Mouse (Mus musculus) intestine, embryonic 15.5 days (tissue): Measurements from ENCODE around the gene Smoc1. TPM values are rescaled to one million over a fixed set of nuclear protein-coding genes. Genes with fewer than 3 reads are reported as not detected.

Experiments
- ATAC-seq: fragments of 200-750 bp; cut with Nextera tagmentation; 2 replicates; pipeline ENCODE4 v1.8.0; 2017; ENCODE audit warnings: moderate TSS enrichment, moderate library complexity
- H3K27ac ChIP-seq: fragments of 300-500 bp; sonication (generic); 2 replicates; pipeline ENCODE4 v1.5.1; 2015; ENCODE audit warnings: mild to moderate bottlenecking, inconsistent platforms
- H3K27me3 ChIP-seq: fragments of 300-500 bp; sonication (generic); replicated peaks from 2 replicates; pipeline ENCODE4 v1.6.1; 2015; ENCODE audit warnings: inconsistent platforms
- H3K36me3 ChIP-seq: fragments of 300-500 bp; sonication (generic); 2 replicates; pipeline ENCODE4 v1.6.1; 2015; ENCODE audit warnings: inconsistent platforms
- H3K4me1 ChIP-seq: fragments of 300-500 bp; sonication (generic); replicated peaks from 2 replicates; pipeline ENCODE4 v1.6.1; 2015; ENCODE audit warnings: inconsistent platforms
- H3K4me2 ChIP-seq: fragments of 300-500 bp; sonication (generic); replicated peaks from 2 replicates; pipeline ENCODE4 v1.6.1; 2015; ENCODE audit warnings: mild to moderate bottlenecking, inconsistent platforms
- H3K4me3 ChIP-seq: fragments of 300-500 bp; sonication (generic); replicated peaks from 2 replicates; pipeline ENCODE4 v1.5.1; 2015; ENCODE audit warnings: inconsistent platforms
- H3K9ac ChIP-seq: fragments of 300-500 bp; sonication (generic); 2 replicates; pipeline ENCODE4 v1.6.1; 2015; ENCODE audit warnings: inconsistent platforms
- H3K9me3 ChIP-seq: fragments of 300-500 bp; sonication (generic); 2 replicates; pipeline ENCODE4 v1.6.1; 2016; ENCODE audit warnings: inconsistent platforms
- WGBS: fragments of 180-500 bp; shearing (Covaris S2); methylation state at CpG from one replicate; pipeline ENCODE4 v1.1.7; 2015; 5-methylcytosine and 5-hydroxymethylcytosine counted together
- polyA plus RNA-seq: library from polyadenylated mRNA; unstranded; fragments of >200 nt; fragmentation: Nextera tagmentation; extraction: Ambion mirVana; gene quantifications from 2 replicates; pipeline ENCODE4 v1.2.1, GENCODE M21; 2015

The Smoc1 gene
- polyA plus RNA-seq: 8.1 and 9.6 TPM in 2 replicates

DNA sequence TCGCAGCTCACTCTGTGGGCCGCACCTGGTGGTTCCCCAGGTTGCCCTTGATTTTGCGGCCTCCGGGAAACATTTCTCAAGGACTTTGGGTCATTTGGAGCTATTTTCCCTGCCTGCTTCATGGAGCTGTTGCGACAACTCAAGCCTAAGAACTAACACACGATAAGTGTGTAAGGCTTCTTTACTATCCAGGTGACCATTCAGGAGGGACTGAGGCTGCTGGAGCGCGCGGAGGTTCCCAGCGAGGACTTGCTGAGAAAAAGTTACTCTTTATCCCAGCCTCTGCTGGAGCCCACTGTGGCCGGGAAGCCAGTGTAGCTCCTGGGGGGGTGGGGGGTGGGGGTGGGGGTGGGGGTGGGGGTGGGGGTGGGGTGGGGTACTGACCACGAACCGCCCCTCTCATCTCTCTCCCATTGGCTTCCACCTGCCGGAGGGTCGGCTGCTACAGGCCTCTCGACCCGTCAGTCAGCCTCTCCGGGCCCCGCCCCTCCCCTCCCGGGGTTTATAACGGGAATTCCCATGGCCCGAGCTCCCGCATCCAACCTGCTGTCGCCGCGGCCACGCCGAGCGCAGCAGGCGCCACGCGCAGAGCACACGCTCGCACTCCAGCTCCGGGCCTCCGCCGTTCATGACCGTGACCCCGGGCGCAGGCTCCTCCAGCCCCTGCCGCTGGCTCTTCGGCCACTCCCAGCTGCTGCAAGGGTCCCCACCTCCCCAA, at the start of gene Smoc1:
TSS of gene Smoc1 (plus strand) at position 532 of the 718 bp plus-strand sequence.
- ATAC-seq: peak; percentile 94
- Histone ChIP-seq H3K27ac (no peak within 1 kb of the TSS), H3K36me3 (no peaks in the 10 kb centered on the region), H3K4me1 (peaks cover 9% of the 10 kb centered on the region), H3K4me2 (peak within 1 kb of the TSS; percentile 97), H3K27me3 (peaks cover 19% of the 10 kb centered on the region), H3K4me3 (peak within 1 kb of the TSS; percentile 55), H3K9ac (peak within 1 kb of the TSS; percentile 47), H3K9me3 (no peaks in the 10 kb centered on the region)
- WGBS: 4% methylated on average over 40 of the region's 42 CpGs

- no peak for ATAC-seq
- WGBS: under 1% methylated on average over 7 of the region's 7 CpGs
- H3K4me1 ChIP-seq: no peaks in the 10 kb centered on the region
- H3K27me3 ChIP-seq: no peaks in the 10 kb centered on the region
- no peak overlapping the region for H3K4me2 ChIP-seq
- H3K4me3 ChIP-seq: no peak overlapping the region
- no peak overlapping the region for H3K9ac ChIP-seq
- H3K27ac ChIP-seq: no peak overlapping the region
- H3K9me3 ChIP-seq: no peaks in the 10 kb centered on the region
- H3K36me3 ChIP-seq: no peaks in the 10 kb centered on the region
Observed at GRCm38 (mm10) chr12:80982326-80982725, 44.3 kb upstream of the Smoc1 start.

DNA sequence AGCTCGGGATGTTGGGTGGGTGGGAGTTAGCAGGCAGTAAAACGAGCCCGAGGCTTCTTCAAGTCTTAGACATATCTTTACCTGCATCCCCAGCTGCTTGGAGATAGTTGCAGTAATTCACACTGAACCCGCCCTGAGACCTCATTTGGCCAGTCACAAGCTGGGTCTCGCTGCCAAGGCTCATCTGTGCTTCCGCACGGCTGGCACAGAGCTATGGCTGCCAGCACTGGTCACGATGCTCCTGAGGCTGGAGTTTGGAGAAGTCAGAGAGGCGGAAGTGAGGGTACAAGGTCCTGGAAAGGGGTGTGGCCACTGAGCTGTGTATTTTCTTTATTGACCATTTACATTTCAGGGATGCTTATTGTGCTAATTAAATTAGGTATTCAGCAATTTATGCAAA, 42.9 kb upstream of the Smoc1 start:
- Histone ChIP-seq H3K9ac (no peak overlapping the region), H3K4me3 (no peak overlapping the region), H3K4me2 (no peak overlapping the region), H3K4me1 (no peaks in the 10 kb centered on the region), H3K9me3 (no peaks in the 10 kb centered on the region), H3K36me3 (no peaks in the 10 kb centered on the region), H3K27ac (no peak overlapping the region), H3K27me3 (no peaks in the 10 kb centered on the region)
- ATAC-seq: no peak
- WGBS: 71% methylated on average over 9 of the region's 9 CpGs

DNA sequence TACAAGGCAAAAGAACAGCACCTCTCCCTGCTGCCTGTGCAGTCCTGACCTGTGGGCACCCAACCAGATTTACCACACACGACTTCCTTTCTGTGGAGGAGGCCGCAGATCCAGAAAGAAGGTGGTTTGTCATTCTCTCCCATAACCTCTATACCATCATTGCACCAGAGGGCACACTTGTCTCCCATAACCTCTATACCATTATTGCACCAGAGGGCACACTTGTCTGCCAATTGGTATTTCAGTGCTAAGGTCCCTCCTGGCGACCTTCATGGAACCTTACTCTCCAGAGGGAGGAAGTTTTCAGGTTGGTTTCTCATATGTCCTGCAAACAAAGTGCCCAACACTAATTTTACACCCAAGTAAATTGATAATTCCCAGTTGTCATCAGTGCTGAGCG, 40.0 kb upstream of the Smoc1 start:
- no peaks in the 10 kb centered on the region for H3K4me1 ChIP-seq
- no peaks in the 10 kb centered on the region for H3K36me3 ChIP-seq
- no peaks in the 10 kb centered on the region for H3K27me3 ChIP-seq
- WGBS: 81% methylated on average over 4 of the region's 4 CpGs
- H3K4me2 ChIP-seq: no peak overlapping the region
- no peak for ATAC-seq
- no peak overlapping the region for H3K4me3 ChIP-seq
- no peaks in the 10 kb centered on the region for H3K9me3 ChIP-seq
- H3K27ac ChIP-seq: no peak overlapping the region
- H3K9ac ChIP-seq: no peak overlapping the region

DNA sequence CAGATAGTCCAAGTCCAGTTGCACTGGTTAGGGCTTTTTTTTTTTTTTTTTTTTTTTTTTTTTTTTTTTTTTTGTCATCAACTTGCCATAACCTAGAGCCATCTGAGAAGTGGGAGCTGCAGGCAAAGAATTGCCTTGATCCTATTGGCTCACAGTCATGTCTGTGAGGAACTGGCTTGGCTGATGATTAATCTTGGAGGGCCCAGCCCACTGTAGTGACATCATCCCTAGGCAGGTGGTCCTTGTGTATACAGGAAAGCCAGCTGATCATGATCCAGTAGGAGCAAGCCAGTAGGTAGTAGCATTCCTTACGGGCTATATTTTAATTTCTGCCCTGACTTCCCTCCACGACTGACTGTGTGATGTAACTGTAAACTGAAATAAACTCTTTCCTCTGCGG, 38.3 kb upstream of the Smoc1 start:
- H3K27ac ChIP-seq: no peak overlapping the region
- 75% methylated on average over 3 of the region's 3 CpGs for WGBS
- H3K4me3 ChIP-seq: no peak overlapping the region
- ATAC-seq: no peak
- H3K4me2 ChIP-seq: no peak overlapping the region
- H3K36me3 ChIP-seq: no peaks in the 10 kb centered on the region
- no peaks in the 10 kb centered on the region for H3K9me3 ChIP-seq
- no peak overlapping the region for H3K9ac ChIP-seq
- H3K4me1 ChIP-seq: no peaks in the 10 kb centered on the region
- H3K27me3 ChIP-seq: no peaks in the 10 kb centered on the region

- no peak for ATAC-seq
- H3K4me2 ChIP-seq: no peak overlapping the region
Observed at GRCm38 (mm10) chr12:80990901-80991445, 35.6 kb upstream of the Smoc1 start.

DNA sequence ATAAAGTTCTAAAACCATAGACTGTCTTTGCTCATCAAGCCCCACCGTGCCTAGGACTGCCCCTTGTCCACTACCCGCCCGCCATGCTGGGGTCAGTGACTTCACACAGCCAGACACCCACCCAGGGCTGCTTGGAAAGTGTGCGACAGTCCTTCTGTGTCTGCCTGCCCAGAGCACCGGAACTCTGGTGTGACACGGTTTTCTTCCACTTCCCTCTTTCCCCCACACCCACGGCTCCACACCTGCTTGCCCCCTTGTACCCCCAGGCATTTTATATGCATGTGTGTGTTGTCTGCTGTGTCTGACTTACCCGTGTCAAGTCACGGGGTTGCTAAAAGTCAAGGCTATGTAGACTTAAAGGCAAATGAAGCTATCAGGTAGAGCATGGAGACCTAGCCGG, 34.8 kb upstream of the Smoc1 start:
- Histone ChIP-seq H3K27me3 (no peaks in the 10 kb centered on the region), H3K4me3 (no peak overlapping the region), H3K9ac (no peak overlapping the region), H3K9me3 (no peaks in the 10 kb centered on the region), H3K27ac (no peak overlapping the region), H3K36me3 (no peaks in the 10 kb centered on the region), H3K4me2 (no peak overlapping the region), H3K4me1 (no peaks in the 10 kb centered on the region)
- ATAC-seq: no peak
- WGBS: 82% methylated on average over 10 of the region's 10 CpGs

More at GRCm38 (mm10) chr12:80990901-80991445, 35.6 kb upstream of the Smoc1 start:
- Histone ChIP-seq H3K27ac (no peak overlapping the region), H3K9ac (no peak overlapping the region), H3K9me3 (no peaks in the 10 kb centered on the region), H3K27me3 (no peaks in the 10 kb centered on the region), H3K4me1 (no peaks in the 10 kb centered on the region), H3K36me3 (no peaks in the 10 kb centered on the region), H3K4me3 (no peak overlapping the region)
- 84% methylated on average over 13 of the region's 13 CpGs for WGBS

GRCm38 (mm10) chr12:80992540-80993122, 34.0 kb upstream of the Smoc1 start:
- no peak for ATAC-seq
- WGBS: 86% methylated on average over 8 of the region's 8 CpGs

DNA sequence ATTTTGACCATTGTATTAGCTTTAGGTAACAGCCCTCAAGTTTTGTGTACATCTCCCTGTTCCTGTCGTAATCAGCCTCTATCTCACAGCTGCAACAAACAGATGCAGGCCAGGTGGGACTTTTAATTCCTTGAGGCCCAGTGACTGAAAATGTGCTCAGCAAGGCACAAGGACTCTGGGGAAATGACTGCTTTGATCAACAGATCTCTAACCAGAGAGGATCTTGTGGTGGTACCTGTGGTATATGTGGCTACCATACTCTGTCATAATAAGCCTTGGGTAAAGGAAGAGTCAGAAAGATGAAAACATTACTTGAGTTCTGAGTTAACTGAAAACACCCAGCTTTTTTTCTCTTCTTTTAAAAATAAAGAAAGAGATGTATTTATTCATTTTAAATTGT, 32.8 kb upstream of the Smoc1 start:
- Histone ChIP-seq H3K36me3 (no peaks in the 10 kb centered on the region), H3K4me1 (0 out of 2 replicates have a peak, but pooled peaks cover 3% of the 10 kb centered on the region), H3K9ac (no peak overlapping the region), H3K27me3 (peaks cover 4% of the 10 kb centered on the region), H3K27ac (no peak overlapping the region), H3K4me3 (no peak overlapping the region), H3K4me2 (no peak overlapping the region), H3K9me3 (no peaks in the 10 kb centered on the region)
- no peak for ATAC-seq
- 83% methylated on average over 1 of the region's 1 CpGs for WGBS

More at GRCm38 (mm10) chr12:80992540-80993122, 34.0 kb upstream of the Smoc1 start:
- no peaks in the 10 kb centered on the region for H3K4me1 ChIP-seq
- H3K27ac ChIP-seq: no peak overlapping the region
- no peaks in the 10 kb centered on the region for H3K36me3 ChIP-seq
- no peaks in the 10 kb centered on the region for H3K9me3 ChIP-seq
- no peak overlapping the region for H3K4me3 ChIP-seq
- no peaks in the 10 kb centered on the region; the same call in 1 of the 2 replicates for H3K27me3 ChIP-seq
- no peak overlapping the region for H3K4me2 ChIP-seq
- no peak overlapping the region for H3K9ac ChIP-seq

DNA sequence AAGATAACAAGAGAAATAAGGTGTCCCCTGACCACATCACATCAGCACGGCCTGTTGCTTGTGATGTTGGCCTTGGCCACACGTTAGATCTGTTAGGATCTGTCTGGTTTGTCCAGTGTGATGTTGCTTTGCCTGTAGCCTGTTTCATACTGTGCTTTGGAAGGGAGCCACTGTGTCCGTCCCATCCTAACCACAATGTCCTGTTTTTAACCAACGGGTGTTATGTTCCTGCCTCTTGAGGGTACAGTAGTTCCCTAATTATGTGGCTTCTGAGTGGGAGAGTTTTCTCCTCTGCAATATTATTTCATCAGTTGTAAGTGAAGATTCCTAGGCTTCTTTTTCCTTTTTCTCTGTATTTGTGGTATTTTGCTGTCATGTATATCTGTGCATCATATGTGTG, 31.3 kb upstream of the Smoc1 start:
- Histone ChIP-seq H3K4me1 (0 out of 2 replicates have a peak, but pooled peaks cover 5% of the 10 kb centered on the region), H3K9ac (no peak overlapping the region), H3K4me2 (no peak overlapping the region), H3K27ac (no peak overlapping the region), H3K9me3 (no peaks in the 10 kb centered on the region), H3K36me3 (no peaks in the 10 kb centered on the region), H3K27me3 (peaks cover 8% of the 10 kb centered on the region), H3K4me3 (no peak overlapping the region)
- no peak for ATAC-seq
- WGBS: 90% methylated on average over 4 of the region's 4 CpGs

DNA sequence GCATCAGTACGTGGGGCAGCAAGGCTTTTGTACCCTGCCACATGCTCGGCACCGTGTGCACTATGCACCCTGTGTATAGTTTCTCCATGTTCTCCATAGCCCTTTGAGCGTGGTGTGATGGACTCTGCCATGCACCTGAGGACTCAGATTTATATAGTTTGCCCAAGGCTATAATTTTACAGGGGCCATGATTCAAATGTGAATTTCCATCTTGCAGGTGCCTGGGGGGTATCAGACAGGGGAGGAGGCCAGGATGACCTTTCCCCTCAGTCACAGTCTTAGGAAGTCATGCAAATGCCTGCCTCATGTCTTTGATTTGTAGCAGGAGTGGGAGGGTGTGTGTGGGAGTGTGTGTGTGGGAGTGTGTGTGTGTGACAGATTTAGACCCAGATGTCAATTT, 29.0 kb upstream of the Smoc1 start:
- Histone ChIP-seq H3K27ac (no peak overlapping the region), H3K4me3 (no peak overlapping the region), H3K9me3 (no peaks in the 10 kb centered on the region), H3K9ac (no peak overlapping the region), H3K4me2 (no peak overlapping the region), H3K27me3 (peaks cover 8% of the 10 kb centered on the region), H3K36me3 (no peaks in the 10 kb centered on the region), H3K4me1 (0 out of 2 replicates have a peak, but pooled peaks cover 5% of the 10 kb centered on the region)
- ATAC-seq: no peak
- 75% methylated on average over 4 of the region's 4 CpGs for WGBS

DNA sequence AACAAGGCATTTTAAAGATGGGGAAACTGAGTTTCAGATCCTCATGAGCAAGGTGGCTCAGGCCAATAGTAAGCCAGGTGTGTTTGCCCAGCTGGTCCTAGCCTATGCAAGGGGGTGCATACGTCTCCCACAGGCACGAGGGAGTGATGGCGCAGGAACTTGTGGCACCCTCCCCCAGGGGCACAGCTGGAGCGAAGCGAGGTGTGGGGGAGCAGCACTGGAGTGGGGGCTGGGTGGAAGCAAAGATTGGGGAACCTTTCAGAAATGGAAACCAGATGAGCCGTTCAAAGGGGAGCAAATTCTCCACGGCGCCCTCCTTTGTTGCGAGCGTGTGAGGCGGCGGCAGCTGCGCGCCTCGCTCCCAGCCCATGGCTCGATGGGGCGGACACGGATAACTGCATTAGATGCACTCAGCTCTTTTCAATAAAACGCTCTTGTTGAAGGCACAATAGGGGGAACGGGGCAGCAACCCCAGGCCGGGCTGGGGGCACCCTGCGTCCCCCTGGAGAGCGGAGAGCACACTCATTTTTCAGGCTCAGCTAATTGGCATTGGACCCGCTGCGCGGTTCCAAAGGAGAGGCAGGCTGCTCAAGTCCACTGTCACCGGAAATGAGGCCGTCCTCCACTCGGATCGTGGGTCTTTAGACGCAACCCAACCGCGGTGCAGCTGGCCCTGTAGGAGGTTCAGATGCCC, 27.9 kb upstream of the Smoc1 start:
- H3K9me3 ChIP-seq: no peaks in the 10 kb centered on the region
- H3K27ac ChIP-seq: no peak overlapping the region
- no peaks in the 10 kb centered on the region for H3K36me3 ChIP-seq
- no peak for ATAC-seq
- 15% methylated on average over 33 of the region's 33 CpGs for WGBS
- peaks cover 8% of the 10 kb centered on the region for H3K27me3 ChIP-seq
- H3K4me2 ChIP-seq: peak overlapping the region; percentile 43
- H3K4me3 ChIP-seq: peak overlapping the region; percentile 9; the same call in 1 of the 2 replicates
- 0 out of 2 replicates have a peak, but pooled peaks cover 5% of the 10 kb centered on the region for H3K4me1 ChIP-seq
- no peak overlapping the region for H3K9ac ChIP-seq
